ENCODE assay signal across 21 mouse cellular contexts in genomic region chr14:121495741-121496140, GRCm38 (mm10). TPM values are rescaled to one million over a fixed set of nuclear protein-coding genes. Genes with fewer than 3 reads are reported as not detected.
DNase-seq lines count a peak whose midpoint lies in the region; TF ChIP-seq lines count a peak whose summit lies in the region.
"Had no signal": no experiment of that assay in that cellular context is flagged by ENCODE, and none has a peak within 500 bp of the region (broad histone marks: within the 10 kb centered on the region; RNA-seq: fewer than 3 reads in every experiment).

No protein-coding gene starts in this region.

- peaks cover 26% of the 10 kb centered on the region for H3K4me1 ChIP-seq in small intestine, adult 2 months (ENCODE audit: control insufficient read depth, insufficient read depth, insufficient read length, low read length)
- H3K4me1 ChIP-seq: neural tube, embryonic 12.5 days had no signal

- intact Hi-C loops in left cerebral cortex, postnatal 4 days (cut with DNase I): no loop called here
- intact Hi-C loops in left cerebral cortex, adult 2 months (cut with DNase I): no loop called here

- H3K36me3 ChIP-seq in small intestine, adult 2 months (ENCODE audit: control insufficient read depth, insufficient read depth, low read length): peaks cover 46% of the 10 kb centered on the region
- H3K36me3 ChIP-seq: forebrain, embryonic 10.5 days; heart, embryonic 13.5 days; hindbrain, embryonic 15.5 days; limb, embryonic 13.5 days; lung, embryonic 15.5 days; neural tube, embryonic 12.5 days had no signal

- TF ChIP-seq CTCF in left cerebral cortex, adult 2 months (IDR thresholded peaks at IDR 0.05): no peak
- TF ChIP-seq CTCF in small intestine, adult 2 months (IDR thresholded peaks at IDR 0.05; ENCODE audit: extremely low read depth, insufficient read length, insufficient replicate concordance, low read depth, low read length): no peak

- H3K4me3 ChIP-seq in left cerebral cortex, adult 2 months: no peak overlapping the region
- no peak overlapping the region; the same call in 1 of the 2 replicates for H3K4me3 ChIP-seq in small intestine, adult 2 months (ENCODE audit: low read depth, low read length)
- H3K4me3 ChIP-seq: forebrain, embryonic 10.5 days; gastrocnemius, adult 2 months; heart, embryonic 13.5 days; hindbrain, embryonic 15.5 days; limb, embryonic 13.5 days; lung, embryonic 15.5 days; neural tube, embryonic 12.5 days had no signal

- no peak overlapping the region for H3K27ac ChIP-seq in left cerebral cortex, adult 2 months
- H3K27ac ChIP-seq in small intestine, adult 2 months (ENCODE audit: insufficient read depth, low read depth, low read length): peak overlapping the region; percentile 47; the same call in 1 of the 2 replicates
- H3K27ac ChIP-seq: forebrain, embryonic 10.5 days; gastrocnemius, adult 2 months; heart, embryonic 13.5 days; hindbrain, embryonic 15.5 days; kidney, postnatal 0 days; limb, embryonic 13.5 days; liver, embryonic 14.5 days; lung, embryonic 15.5 days; neural tube, embryonic 12.5 days had no signal

- 78% methylated on average over 4 of the region's 4 CpGs for WGBS in small intestine, adult 2 months

- no peaks in the 10 kb centered on the region for H3K27me3 ChIP-seq in small intestine, adult 2 months (ENCODE audit: control insufficient read depth, insufficient read depth, low read length)
- H3K27me3 ChIP-seq: CH12.LX; hindbrain, embryonic 15.5 days; neural tube, embryonic 12.5 days had no signal

- DNase-seq in left cerebral cortex, postnatal 4 days: peak; percentile 39
- DNase-seq in left cerebral cortex, adult 2 months (ENCODE audit: extremely low spot score in 1 of 2, low spot score in 2 of 2): no peak
- DNase-seq in cerebellum, adult 11 months: peak; percentile 7
- peak; percentile 66 to 68 for DNase-seq in cerebellum, postnatal 10 days
- no peak for DNase-seq in spleen, adult 12 weeks (ENCODE audit: low spot score)
- no peak for DNase-seq in B cell, adult 2 months
- DNase-seq: forebrain, postnatal 0 days; gastrocnemius, adult 2 months; heart, postnatal 36 days; kidney, adult 11 months had no signal

- TF ChIP-seq POLR2A in small intestine, adult 2 months (IDR thresholded peaks at IDR 0.05; ENCODE audit: low read depth, low read length): no peak

RNA-seq across cellular contexts. Expression of gene Slc15a1, which starts 9.3 kb away (rescaled TPM):
- under 1 TPM in 1 of 2 experiments, not detected in 1; 0.28 TPM for total RNA-seq in left cerebral cortex, postnatal 4 days (2021)
- total RNA-seq in left cerebral cortex, adult 2 months (2021): not detected
- polyA plus RNA-seq in small intestine, adult 2 months (2012; rRNA removed): 31.3 and 304 TPM in 2 replicates
- total RNA-seq: forebrain, postnatal 0 days; gastrocnemius, adult 2 months; heart, postnatal 36 days; MEL had no signal
- polyA plus RNA-seq: forebrain, embryonic 10.5 days; heart, embryonic 13.5 days; limb, embryonic 13.5 days; liver, embryonic 14.5 days; neural tube, embryonic 12.5 days had no signal

Comparison
In these comparisons a context has a peak if more than half of its experiments do, and no peak if none do; other contexts are left out.
1. DNase-seq: peak in left cerebral cortex, postnatal 4 days (single experiment), cerebellum, adult 11 months (single experiment) and cerebellum, postnatal 10 days (2 of 2); none in left cerebral cortex, adult 2 months (0 of 2), spleen, adult 12 weeks (single experiment) and B cell, adult 2 months (0 of 2).